Mouse (Mus musculus): ENCODE results near the gene Rps21.

GRCm38 (mm10) chr2:180291566-180291965, 34.4 kb downstream of the Rps21 start:
- TF ChIP-seq CTCF (IDR thresholded peaks at IDR 0.05; ENCODE audit: insufficient read depth, low read depth, low read length) = no peak
- TF ChIP-seq POLR2A (IDR thresholded peaks at IDR 0.05; ENCODE audit: insufficient read depth, low read depth, low read length) = no peak
